Mouse (Mus musculus) stomach, postnatal 0 days (tissue): ENCODE measurements around the gene Rptor.

Experiments
- CTCF ChIP-seq: IDR thresholded peaks from 2 replicates; pipeline ENCODE4 v1.5.1; 2016; ENCODE audit warnings: antibody characterized with exemption, low read depth, mild to moderate bottlenecking, moderate library complexity
- EP300 ChIP-seq: optimal IDR thresholded peaks from 2 replicates; pipeline ENCODE3; 2016; ENCODE audit warnings: antibody characterized with exemption

- TF ChIP-seq CTCF, result no peak
- TF ChIP-seq EP300, result no peak
These were observed 318.0 kb downstream of the Rptor start for GRCm38 (mm10) chr11:119920668-119921067.
